Mouse (Mus musculus): Measurements from ENCODE around the gene Nsun4.

Gene Nsun4

DNA sequence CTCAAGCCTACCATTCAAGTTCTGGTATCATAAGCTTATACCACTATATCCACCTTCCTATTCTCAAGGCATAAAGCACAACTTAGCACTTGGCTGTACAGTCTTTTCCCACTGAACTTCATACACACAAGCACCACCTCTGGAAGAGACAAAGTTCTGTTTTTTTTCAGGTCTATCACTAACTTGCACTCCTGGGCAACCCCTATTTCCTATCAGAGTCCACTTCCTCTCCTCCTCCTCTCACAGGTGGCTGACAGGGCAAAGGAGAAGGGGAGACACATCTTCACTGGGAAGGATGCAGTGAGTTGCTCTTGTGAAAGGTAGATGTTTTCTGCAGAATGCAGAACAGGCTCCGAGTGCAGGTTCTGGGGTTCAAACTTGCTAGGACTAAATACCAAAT lies 6.0 kb downstream of the Nsun4 start:
- no peak for DNase-seq (ENCODE audit: low read depth)

DNA sequence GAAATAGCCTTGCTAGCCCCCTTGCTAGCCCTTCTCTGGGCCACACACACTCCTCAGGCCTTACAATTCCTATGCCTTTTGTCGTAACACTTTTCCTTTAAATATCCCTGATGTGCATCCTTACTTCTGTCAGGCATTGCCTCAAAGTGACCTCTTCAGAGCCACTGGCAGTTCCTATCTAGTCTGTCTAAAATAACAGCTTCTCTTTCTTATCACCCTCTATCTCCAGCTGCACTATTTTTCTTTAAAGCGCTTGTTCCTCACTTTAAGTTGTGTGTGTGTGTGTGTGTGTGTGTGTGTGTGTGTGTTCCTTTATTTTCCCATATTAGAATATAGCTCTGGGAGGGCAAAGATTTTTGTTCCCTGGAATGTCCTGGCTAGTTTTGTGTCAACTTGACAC lies 7.1 kb downstream of the Nsun4 start:
- no peak for DNase-seq (ENCODE audit: low read depth)

DNA sequence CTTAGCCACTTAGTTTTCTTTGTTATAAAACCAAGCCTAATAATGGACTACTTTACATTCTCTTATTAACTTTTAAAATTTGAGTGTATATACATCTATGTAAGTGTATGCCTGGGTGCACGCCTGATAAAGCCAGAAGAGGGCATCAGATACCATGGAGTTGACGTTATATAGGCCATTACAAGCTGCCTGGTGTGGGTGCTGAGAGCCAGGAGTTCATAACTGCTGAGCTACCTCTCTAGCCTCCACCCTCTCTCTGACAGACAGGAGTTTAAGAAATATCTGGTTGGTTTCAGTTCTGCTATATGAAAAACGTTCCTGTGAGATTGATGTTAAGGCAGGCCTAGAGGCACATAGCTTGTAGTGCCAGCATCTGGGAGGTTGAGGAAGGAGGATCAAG lies 11.5 kb downstream of the Nsun4 start:
- DNase-seq (ENCODE audit: low read depth): no peak

- no peak for DNase-seq (ENCODE audit: low read depth)
Observed at GRCm38 (mm10) chr4:116040466-116040865, 13.2 kb downstream of the Nsun4 start.

DNA sequence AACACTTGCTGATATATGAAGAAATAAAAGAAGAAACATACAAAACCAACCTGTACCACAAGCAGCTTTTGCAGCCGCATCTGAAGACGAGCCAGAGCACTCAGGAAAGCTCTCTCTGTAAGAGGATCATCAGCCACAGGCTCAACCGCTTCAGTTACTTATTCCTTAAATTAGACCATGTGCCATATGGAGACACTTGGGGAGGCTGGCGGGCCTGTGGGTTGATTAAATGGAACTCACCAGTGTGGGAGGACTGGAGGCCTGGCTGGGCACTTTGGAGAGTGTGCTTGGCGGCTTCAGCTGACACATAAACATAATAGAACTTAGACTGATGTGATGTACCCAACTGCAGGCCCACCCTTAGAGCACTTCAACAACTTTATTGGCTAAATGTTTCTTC lies 20.3 kb downstream of the Nsun4 start:
- no peak for DNase-seq (ENCODE audit: low read depth)

DNA sequence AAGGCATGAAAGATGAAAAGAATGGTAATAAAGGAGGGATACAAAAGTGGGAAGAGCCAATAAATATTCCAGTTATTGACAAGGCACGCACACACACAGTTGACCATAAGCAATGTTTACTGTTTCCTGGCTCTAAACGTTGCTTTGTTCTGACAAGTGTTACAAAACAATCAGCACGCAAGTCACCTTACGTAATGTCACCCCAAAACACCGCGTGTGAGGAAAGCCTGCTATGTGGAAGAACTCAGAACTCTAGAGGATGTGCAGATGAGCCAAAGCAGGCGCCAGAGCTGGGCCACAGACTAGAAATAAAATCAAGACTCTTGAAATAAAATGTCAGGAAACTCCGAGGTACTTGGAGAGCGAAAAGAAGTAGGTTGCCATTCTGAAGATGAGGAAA lies 20.8 kb downstream of the Nsun4 start:
- DNase-seq (ENCODE audit: low read depth): no peak

DNA sequence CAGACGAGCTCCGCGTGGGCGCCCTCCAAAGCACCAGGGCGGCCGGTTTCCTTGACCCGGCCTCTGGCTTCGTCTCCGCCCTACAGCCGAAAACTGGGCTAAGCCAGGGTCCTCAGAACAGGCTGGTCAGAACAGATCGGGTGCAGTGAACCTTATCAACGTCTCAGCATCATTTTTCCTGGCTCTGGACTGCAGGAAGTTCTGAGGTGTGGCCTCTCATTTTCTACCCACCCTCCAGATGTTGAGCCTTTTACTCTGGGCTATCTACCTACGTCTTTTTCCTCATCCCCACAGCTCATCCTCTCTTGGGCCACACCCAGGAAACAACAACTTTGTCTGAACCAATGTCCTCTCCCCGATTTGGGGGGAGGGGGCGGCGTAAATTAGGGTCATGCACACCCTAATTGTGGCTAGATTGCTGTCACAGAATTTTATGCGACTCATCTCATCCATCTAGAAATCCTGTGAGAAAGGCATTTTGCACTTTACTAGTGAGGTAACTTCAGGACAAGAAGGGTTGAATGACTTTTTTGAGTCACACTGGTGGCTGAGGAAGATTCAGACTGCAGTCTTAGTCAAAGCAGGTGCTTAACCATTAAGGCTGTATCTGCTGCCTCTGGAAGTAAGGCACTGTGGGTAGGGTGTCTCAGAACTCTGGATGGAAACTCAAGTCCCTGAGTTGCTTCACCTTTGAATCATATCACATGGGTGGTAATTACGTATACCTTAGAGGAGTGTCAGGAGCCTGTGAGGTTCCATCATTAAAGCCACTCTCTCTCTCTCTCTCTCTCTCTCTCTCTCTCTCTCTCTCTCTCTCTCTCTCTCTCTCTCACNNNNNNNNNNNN lies 35.6 kb downstream of the Nsun4 start, which contains the start of gene Faah:
Faah (minus strand) TSS at position 25 of the 845 bp plus-strand sequence.
- peak; percentile 74 for DNase-seq (ENCODE audit: low read depth)

DNA sequence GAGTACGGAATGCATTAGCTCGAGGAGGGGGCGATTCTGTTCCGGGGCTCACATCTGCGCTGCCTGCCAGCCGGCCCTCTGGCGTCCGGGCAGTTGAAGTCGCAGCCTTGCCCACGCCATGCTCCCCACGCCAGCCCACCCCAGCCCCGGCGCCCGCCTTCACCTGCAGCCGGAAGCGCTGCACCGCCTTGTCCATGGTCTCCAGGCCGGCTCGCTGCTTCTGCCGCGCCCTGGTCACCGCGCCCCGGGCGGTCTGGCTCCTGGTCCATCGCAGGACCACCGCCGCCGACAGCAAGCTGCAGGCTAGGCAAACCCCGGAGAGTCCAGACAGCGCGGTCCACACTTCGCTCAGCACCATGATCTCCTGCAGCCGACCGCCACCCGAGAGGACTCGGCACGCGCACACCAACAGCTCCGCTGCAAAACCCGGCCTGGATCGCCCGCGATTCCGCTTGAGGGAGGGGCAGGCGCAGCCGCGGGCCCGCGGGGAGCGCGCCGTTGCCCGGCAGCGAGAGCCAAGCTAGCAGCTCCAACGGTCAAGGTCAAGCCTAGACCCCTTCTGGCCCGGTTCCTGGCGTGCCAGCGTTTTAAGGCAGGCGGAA lies 36.3 kb downstream of the Nsun4 start:
- DNase-seq (ENCODE audit: low read depth): peak; percentile 75

- DNase-seq (ENCODE audit: low read depth): no peak
Observed at GRCm38 (mm10) chr4:116016862-116017299, 36.8 kb downstream of the Nsun4 start.

DNA sequence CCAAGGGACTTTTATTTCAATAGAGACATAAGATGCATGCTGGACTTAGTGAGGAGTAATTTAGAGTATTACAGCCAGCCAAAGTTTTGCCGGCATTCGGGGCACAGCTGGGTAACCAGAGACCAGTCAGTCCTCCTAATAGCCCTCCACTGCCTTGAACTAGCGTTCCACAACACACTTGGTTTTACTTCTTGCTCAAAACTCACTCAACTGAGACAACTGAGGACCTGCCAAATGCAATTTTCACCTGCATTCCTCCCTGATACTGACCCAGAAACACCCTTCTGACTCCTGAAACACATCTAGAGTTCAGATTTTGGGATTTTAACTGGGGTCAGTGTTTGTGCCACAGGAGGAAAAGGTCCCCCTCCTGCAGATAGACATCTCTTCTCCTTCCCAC lies 37.3 kb downstream of the Nsun4 start:
- no peak for DNase-seq (ENCODE audit: low read depth)

- no peak for DNase-seq (ENCODE audit: low read depth)
Observed at GRCm38 (mm10) chr4:116015996-116016395, 37.7 kb downstream of the Nsun4 start.

DNA sequence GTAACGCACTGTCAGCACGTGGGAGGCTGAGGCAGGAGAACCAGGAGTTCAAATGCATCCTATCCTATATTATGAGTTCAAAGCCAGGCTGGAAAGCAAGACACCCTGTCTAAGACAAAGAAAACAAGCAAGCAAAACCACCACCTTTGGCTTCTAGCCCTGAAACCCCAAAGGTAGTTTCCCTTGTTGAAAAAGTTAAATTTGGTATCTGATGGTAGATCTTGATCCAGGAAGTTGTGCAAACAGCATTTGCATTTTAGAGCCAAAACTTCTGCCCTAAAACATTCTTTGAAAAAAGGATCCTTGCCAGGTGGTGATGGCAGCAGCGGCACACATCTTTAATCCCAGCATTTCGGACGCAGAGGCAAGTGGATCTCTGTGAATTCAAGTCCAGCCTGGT lies 38.2 kb downstream of the Nsun4 start:
- DNase-seq (ENCODE audit: low read depth): peak; percentile 79

GRCm38 (mm10) chr4:116010186-116010585 lies 43.5 kb downstream of the Nsun4 start:
- DNase-seq (ENCODE audit: low read depth): peak; percentile 82

- no peak for DNase-seq (ENCODE audit: low read depth)
Observed at GRCm38 (mm10) chr4:116001206-116001605, 52.5 kb downstream of the Nsun4 start.

DNA sequence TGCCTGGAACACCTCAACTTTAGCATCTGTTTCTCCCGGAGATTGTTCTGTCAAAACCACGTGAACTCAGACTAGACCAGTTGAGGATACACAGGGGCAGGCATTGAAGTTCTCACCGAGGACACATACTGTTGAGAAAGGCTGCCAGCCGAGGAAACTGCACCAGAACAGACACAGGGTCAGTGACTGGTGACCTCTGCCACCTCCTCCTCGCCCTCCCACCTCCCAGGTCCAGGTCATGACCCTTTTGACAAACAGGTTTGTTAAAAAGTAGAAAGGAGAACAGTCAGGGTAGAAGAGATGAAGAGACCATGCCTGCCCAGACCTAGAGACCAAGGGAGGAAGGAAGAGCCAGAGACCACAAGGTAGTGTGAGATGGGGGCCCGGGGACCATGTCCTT lies 53.0 kb downstream of the Nsun4 start:
- DNase-seq (ENCODE audit: low read depth): no peak

GRCm38 (mm10) chr4:115996729-115997128 lies 56.9 kb downstream of the Nsun4 start:
- no peak for DNase-seq (ENCODE audit: low read depth)

- no peak for DNase-seq (ENCODE audit: low read depth)
Observed at GRCm38 (mm10) chr4:115995376-115995730, 58.3 kb downstream of the Nsun4 start.

- no peak for DNase-seq (ENCODE audit: low read depth)
Observed at GRCm38 (mm10) chr4:115994662-115995375, 58.9 kb downstream of the Nsun4 start.

GRCm38 (mm10) chr4:115989382-115989781 lies 64.3 kb downstream of the Nsun4 start:
- no peak for DNase-seq (ENCODE audit: low read depth)

DNA sequence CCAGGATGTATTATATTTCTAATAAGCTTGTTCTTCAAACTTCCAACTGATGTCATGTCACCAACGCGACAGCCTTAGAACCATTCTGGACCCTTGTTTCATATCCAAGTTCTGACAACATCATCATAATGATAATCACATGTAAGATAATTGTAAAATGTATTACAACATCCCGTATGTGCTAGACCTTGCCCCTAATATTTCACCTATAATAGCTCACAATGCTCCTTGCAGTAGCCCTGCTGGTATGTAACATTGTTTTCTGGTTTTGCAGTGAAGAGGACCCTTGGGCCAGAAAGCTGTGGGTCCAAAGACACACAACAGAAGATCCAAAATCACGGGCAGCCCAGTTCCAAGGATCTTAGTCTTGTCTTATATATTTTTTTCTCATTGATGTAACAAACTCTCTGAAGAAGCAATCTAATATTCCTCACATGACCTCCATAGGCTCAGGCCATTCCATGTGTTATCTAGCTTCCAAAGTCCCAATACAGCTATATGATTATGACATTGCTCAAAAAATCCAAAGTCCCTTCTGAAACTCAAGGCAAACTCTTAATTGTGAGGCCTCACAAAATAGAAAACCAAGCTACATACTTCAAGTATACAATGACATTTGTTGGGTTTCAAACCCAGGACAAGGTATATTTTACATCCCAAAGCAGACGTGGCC lies 65.7 kb downstream of the Nsun4 start:
- no peak for DNase-seq (ENCODE audit: low read depth)

DNA sequence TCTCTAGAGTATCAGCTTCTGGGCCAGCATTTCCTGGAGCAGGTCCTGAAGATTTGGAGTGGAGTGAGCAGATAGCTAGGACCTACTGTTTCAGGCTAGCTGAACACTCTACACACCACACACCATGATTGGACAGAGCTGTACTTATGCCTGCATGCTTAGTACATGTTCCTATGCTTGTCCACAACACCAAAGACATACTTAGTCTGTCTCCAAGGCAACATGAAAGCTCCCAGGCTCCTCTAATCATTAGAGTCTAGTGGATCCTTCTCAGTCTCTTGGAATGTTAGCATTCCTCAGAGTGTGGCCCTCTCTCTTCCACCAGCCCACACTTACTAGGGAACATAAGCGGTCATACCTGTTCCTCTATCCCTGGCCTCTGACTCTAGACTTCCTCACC lies 66.2 kb downstream of the Nsun4 start:
- no peak for DNase-seq (ENCODE audit: low read depth)

GRCm38 (mm10) chr4:115984967-115985366 lies 68.7 kb downstream of the Nsun4 start:
- no peak for DNase-seq (ENCODE audit: low read depth)
